Mouse (Mus musculus) frontal cortex, postnatal 36 days (tissue): ENCODE data around the gene Ndrg2.
A peak's percentile ranks its signal among the peaks of the same experiment; 100 is the strongest.
"Not testable (repeated sequence)": the region's sequence is repeated elsewhere in the genome, so short reads cannot be mapped to it uniquely, and the experiment has no call there.

ENCODE experiments used
- DNase-seq, 2 experiments: peaks; one replicate each; pipeline ENCODE4 v3.0.0; 2022; ENCODE audit warnings: low spot score in 2 of 2

The Ndrg2 gene

GRCm38 (mm10) chr14:51877517-51877916, 36.4 kb downstream of the Ndrg2 start:
- no peak for DNase-seq

- DNase-seq, result no peak
Measured at GRCm38 (mm10) chr14:51871741-51872140, 42.2 kb downstream of the Ndrg2 start.

GRCm38 (mm10) chr14:51870756-51871155, 43.2 kb downstream of the Ndrg2 start:
- DNase-seq, result no peak

DNA sequence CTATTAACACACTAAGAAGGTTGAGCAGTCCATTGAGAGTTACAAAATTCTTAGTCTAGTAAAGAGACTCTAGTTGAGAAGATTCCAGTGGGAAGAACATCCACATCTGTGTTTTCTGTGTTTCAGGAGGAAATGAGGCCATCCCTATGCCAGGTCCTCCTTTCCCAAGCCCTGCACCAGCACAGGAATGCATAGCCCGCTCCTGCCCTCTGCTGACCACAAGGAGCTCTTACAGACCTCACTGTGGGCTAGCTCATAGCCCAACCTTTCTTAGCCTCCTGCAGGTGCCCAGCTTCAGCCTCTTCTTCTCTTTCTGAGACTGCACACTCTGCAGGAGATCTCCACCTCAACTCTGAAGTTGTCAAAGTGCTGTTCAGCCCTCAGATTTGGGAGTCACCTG, 50.4 kb downstream of the Ndrg2 start:
- DNase-seq, result peak in 1 of 2 experiments; percentile 11

- not testable (repeated sequence) for DNase-seq
Measured at GRCm38 (mm10) chr14:51855280-51855679, 58.7 kb downstream of the Ndrg2 start.
